Mouse (Mus musculus) adrenal gland, postnatal 4 days (tissue): ENCODE data around the gene Stk4. TPM values are rescaled to one million over a fixed set of nuclear protein-coding genes. Genes with fewer than 3 reads are reported as not detected.
A peak's percentile ranks its signal among the peaks of the same experiment; 100 is the strongest.
"Not testable (repeated sequence)": the region's sequence is repeated elsewhere in the genome, so short reads cannot be mapped to it uniquely, and the experiment has no call there.

ENCODE experiments used
- DNase-seq, 2 experiments: peaks; one replicate each; pipeline ENCODE4 v3.0.0; 2021 to 2022; ENCODE audit warnings: low spot score in 2 of 2, mixed read lengths in 2 of 2
- long read RNA-seq, 2 experiments: library from polyadenylated mRNA; stranded (forward); transcript quantifications; one replicate each; pipeline ENCODE4 v2.0.0; 2021
- total RNA-seq, 2 experiments: library from RNA; stranded (reverse); gene quantifications; 2 replicates each; pipeline ENCODE4 v1.2.3; 2021

Gene Stk4
- total RNA-seq: 10 to 100 TPM; 33.1 to 34.8 TPM
- long read RNA-seq, experiment 1, full-length matches to known transcripts: 1 of 2 reads
- long read RNA-seq, experiment 1, partial matches to known transcripts: 0 of 2 reads
- long read RNA-seq, experiment 1, other reads (novel, unspliced or antisense): 1 of 2 reads
- long read RNA-seq, experiment 2, full-length matches to known transcripts: 4 of 9 reads
- long read RNA-seq, experiment 2, partial matches to known transcripts: 2 of 9 reads
- long read RNA-seq, experiment 2, other reads (novel, unspliced or antisense): 3 of 9 reads

- DNase-seq: peak in 1 of 2 experiments; percentile 20
Observed at GRCm38 (mm10) chr2:164070142-164070764, at the start of gene Stk4. Stk4 (plus strand) TSS chr2:164070322.

GRCm38 (mm10) chr2:164022104-164022503, 48.0 kb upstream of the Stk4 start:
- DNase-seq: no peak

- no peak for DNase-seq
Observed at GRCm38 (mm10) chr2:164025150-164025549, 45.0 kb upstream of the Stk4 start, which contains the start of gene Pabpc1l. Pabpc1l (plus strand) TSS chr2:164025450.

GRCm38 (mm10) chr2:164031147-164031546, 39.0 kb upstream of the Stk4 start:
- no peak for DNase-seq

- no peak for DNase-seq
Observed at GRCm38 (mm10) chr2:164032973-164033372, 37.1 kb upstream of the Stk4 start.

- DNase-seq: no peak
Observed at GRCm38 (mm10) chr2:164036520-164037019, 33.6 kb upstream of the Stk4 start.

- DNase-seq: no peak
Observed at GRCm38 (mm10) chr2:164038407-164039028, 31.6 kb upstream of the Stk4 start.

- DNase-seq: no peak
Observed at GRCm38 (mm10) chr2:164040949-164041348, 29.2 kb upstream of the Stk4 start.

- DNase-seq: no peak
Observed at GRCm38 (mm10) chr2:164041523-164041922, 28.6 kb upstream of the Stk4 start.

GRCm38 (mm10) chr2:164047197-164047690, 22.9 kb upstream of the Stk4 start:
- no peak for DNase-seq

GRCm38 (mm10) chr2:164053767-164054166, 16.4 kb upstream of the Stk4 start:
- peak in 1 of 2 experiments; percentile 37 for DNase-seq

GRCm38 (mm10) chr2:164054671-164055070, 15.5 kb upstream of the Stk4 start:
- no peak for DNase-seq

GRCm38 (mm10) chr2:164059634-164060235, 10.4 kb upstream of the Stk4 start:
- DNase-seq: no peak

GRCm38 (mm10) chr2:164070765-164071436, 779 bp downstream of the Stk4 start, which contains the start of gene Tomm34:
Tomm34 (minus strand) TSS chr2:164071169.
- DNase-seq: peak; percentile 86 to 92

GRCm38 (mm10) chr2:164071437-164071820, 1.3 kb downstream of the Stk4 start:
- not testable (repeated sequence) for DNase-seq

- no peak for DNase-seq
Observed at GRCm38 (mm10) chr2:164072109-164072508, 2.0 kb downstream of the Stk4 start.

- DNase-seq: no peak
Observed at GRCm38 (mm10) chr2:164073120-164073519, 3.0 kb downstream of the Stk4 start.

GRCm38 (mm10) chr2:164073918-164074578, 3.9 kb downstream of the Stk4 start:
- peak; percentile 90 to 96 for DNase-seq

- DNase-seq: no peak
Observed at GRCm38 (mm10) chr2:164075088-164075487, 5.0 kb downstream of the Stk4 start.

- DNase-seq: no peak
Observed at GRCm38 (mm10) chr2:164076874-164077425, 6.8 kb downstream of the Stk4 start.
